ENCODE assay signal across 31 mouse cellular contexts in the genomic region with DNA sequence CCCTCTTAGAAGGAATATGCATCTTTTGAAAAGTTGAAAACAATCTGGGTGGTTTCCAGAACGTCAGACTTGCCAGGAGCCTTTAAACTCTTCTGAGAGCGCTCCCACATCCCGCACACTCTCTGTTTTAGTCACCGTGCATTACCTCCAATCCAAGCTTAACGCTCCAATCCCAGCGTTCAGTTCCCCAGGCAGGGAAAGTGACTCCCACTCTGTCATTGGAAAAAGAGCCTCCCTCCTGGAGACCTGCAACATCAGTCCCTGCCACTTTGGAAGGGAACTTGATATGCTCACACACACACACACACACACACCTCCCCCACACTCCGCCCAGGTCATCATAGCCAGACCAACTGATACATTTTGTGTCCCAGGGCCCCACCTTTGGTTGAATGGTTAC. TPM values are rescaled to one million over a fixed set of nuclear protein-coding genes. Genes with fewer than 3 reads are reported as not detected.
"Had no signal": no experiment of that assay in that cellular context is flagged by ENCODE, and none has a peak within 500 bp of the region (broad histone marks: within the 10 kb centered on the region; RNA-seq: fewer than 3 reads in every experiment).

No protein-coding gene starts in this region.

- DNase-seq: cerebellum, postnatal 10 days; cerebellum, postnatal 14 days; cerebellum, postnatal 25 days; cerebellum, postnatal 36 days; embryo, embryonic 11 days; forebrain, postnatal 0 days; gastrocnemius, postnatal 10 days; gastrocnemius, postnatal 14 days; gastrocnemius, postnatal 25 days; gastrocnemius, postnatal 36 days had no signal

- H3K27ac ChIP-seq: embryonic facial prominence, embryonic 10.5 days; embryonic facial prominence, embryonic 12.5 days; embryonic facial prominence, embryonic 13.5 days; embryonic facial prominence, embryonic 15.5 days; forebrain, embryonic 10.5 days; forebrain, embryonic 12.5 days; forebrain, embryonic 13.5 days; forebrain, embryonic 15.5 days; heart, adult 2 months; heart, embryonic 10.5 days had no signal

- H3K9ac ChIP-seq: embryonic facial prominence, embryonic 12.5 days; embryonic facial prominence, embryonic 13.5 days; embryonic facial prominence, embryonic 15.5 days; forebrain, embryonic 12.5 days; forebrain, embryonic 13.5 days; forebrain, embryonic 15.5 days; forebrain, postnatal 0 days had no signal

- H3K36me3 ChIP-seq: embryonic facial prominence, embryonic 10.5 days; embryonic facial prominence, embryonic 12.5 days; embryonic facial prominence, embryonic 13.5 days; embryonic facial prominence, embryonic 15.5 days; forebrain, embryonic 10.5 days; forebrain, embryonic 12.5 days; forebrain, embryonic 15.5 days; heart, embryonic 10.5 days had no signal

- H3K4me1 ChIP-seq: embryonic facial prominence, embryonic 10.5 days; embryonic facial prominence, embryonic 12.5 days; embryonic facial prominence, embryonic 13.5 days; embryonic facial prominence, embryonic 15.5 days; forebrain, embryonic 10.5 days; forebrain, embryonic 12.5 days; forebrain, embryonic 13.5 days; heart, embryonic 10.5 days had no signal

- H3K4me3 ChIP-seq: embryonic facial prominence, embryonic 10.5 days; embryonic facial prominence, embryonic 12.5 days; embryonic facial prominence, embryonic 13.5 days; embryonic facial prominence, embryonic 15.5 days; erythroblast, embryonic 14.5 days; forebrain, embryonic 10.5 days; forebrain, embryonic 12.5 days; forebrain, embryonic 13.5 days; forebrain, embryonic 15.5 days; heart, adult 2 months; heart, embryonic 10.5 days had no signal

- H3K27me3 ChIP-seq: embryonic facial prominence, embryonic 12.5 days; embryonic facial prominence, embryonic 13.5 days; embryonic facial prominence, embryonic 15.5 days; forebrain, embryonic 12.5 days; forebrain, embryonic 13.5 days; forebrain, embryonic 15.5 days had no signal

- H3K9me3 ChIP-seq: embryonic facial prominence, embryonic 10.5 days; embryonic facial prominence, embryonic 12.5 days; embryonic facial prominence, embryonic 13.5 days; embryonic facial prominence, embryonic 15.5 days; forebrain, embryonic 10.5 days; forebrain, embryonic 12.5 days; forebrain, embryonic 13.5 days; forebrain, embryonic 15.5 days; heart, embryonic 10.5 days had no signal

RNA-seq across cellular contexts. Expression of gene Otor, which starts 39.9 kb away (rescaled TPM):
- total RNA-seq: common myeloid progenitor, adult 5-6 weeks; forebrain, postnatal 0 days; gastrocnemius, adult 18-20 months; gastrocnemius, adult 8-10 months; gastrocnemius, postnatal 10 days; gastrocnemius, postnatal 14 days; gastrocnemius, postnatal 25 days; gastrocnemius, postnatal 36 days; gastrocnemius, postnatal 4 days; granulocyte monocyte progenitor cell, adult 5-6 weeks; heart, adult 18-20 months; heart, adult 2 months; heart, adult 8-10 months had no signal
- polyA plus RNA-seq: cortical plate, adult 2 months; erythroblast, embryonic 14.5 days; forebrain, postnatal 0 days; frontal cortex, adult 2 months; gonadal fat pad, adult 2 months; heart, adult 2 months had no signal
